Mouse (Mus musculus) CH12.LX (cell line): ENCODE results near the gene Gdpd5. TPM values are rescaled to one million over a fixed set of nuclear protein-coding genes. Genes with fewer than 3 reads are reported as not detected.

Experiments
- DNase-seq: peaks from one replicate; pipeline ENCODE4 v3.0.0-alpha.2; 2013; ENCODE audit errors: extremely low read depth
- H3K27ac ChIP-seq: 2 replicates; pipeline ENCODE4 v1.5.1; 2012; ENCODE audit warnings: low read depth, mild to moderate bottlenecking, control low read depth, moderate library complexity; ENCODE audit not compliant: insufficient read depth
- H3K27me3 ChIP-seq: replicated peaks from 2 replicates; pipeline ENCODE3; 2012; ENCODE audit warnings: inconsistent platforms
- H3K36me3 ChIP-seq, 2 experiments: replicated peaks in 1 of 2; 2 replicates each; pipeline versions ENCODE3 to v1.6.1; 2012; ENCODE audit warnings: inconsistent platforms in 1 of 2, low read length in 1 of 2, mild to moderate bottlenecking in 1 of 2, mixed read lengths in 1 of 2, moderate library complexity in 1 of 2; ENCODE audit not compliant: control insufficient read depth in 1 of 2, insufficient read depth in 1 of 2
- H3K4me1 ChIP-seq, 2 experiments: 2 replicates each; pipeline ENCODE4 v1.6.1; 2012; ENCODE audit warnings: inconsistent platforms in 1 of 2, moderate library complexity in 1 of 2; ENCODE audit not compliant: insufficient read depth in 2 of 2, control insufficient read depth in 1 of 2
- H3K4me2 ChIP-seq: 2 replicates; pipeline ENCODE4 v1.6.1; 2012; ENCODE audit warnings: low read depth, mild to moderate bottlenecking, control low read depth; ENCODE audit not compliant: poor library complexity, insufficient read depth, severe bottlenecking
- H3K4me3 ChIP-seq, 3 experiments: fragments of 150-350 bp in 1 of 3; sonication (generic) in 1 of 3; replicated peaks in 1 of 3; 2 replicates each; pipeline versions ENCODE3 to v1.5.1; 2011 to 2012; ENCODE audit warnings: low read depth in 2 of 3, low read length in 2 of 3, mild to moderate bottlenecking in 2 of 3, moderate library complexity in 2 of 3, control low read depth in 1 of 3, improper control_type of control experiment in 1 of 3, inconsistent platforms in 1 of 3, mixed read lengths in 1 of 3; ENCODE audit not compliant: poor library complexity in 1 of 3
- H3K79me2 ChIP-seq: replicated peaks from 2 replicates; pipeline ENCODE4 v1.6.1; 2012; ENCODE audit warnings: mild to moderate bottlenecking, moderate library complexity; ENCODE audit not compliant: control insufficient read depth, poor library complexity, insufficient read depth, severe bottlenecking; ENCODE audit errors: extremely low read depth
- H3K9ac ChIP-seq: 2 replicates; pipeline ENCODE4 v1.6.1; 2012; ENCODE audit warnings: low read depth, mild to moderate bottlenecking, control low read depth, moderate library complexity; ENCODE audit not compliant: insufficient read depth
- H3K9me3 ChIP-seq: replicated peaks from 2 replicates; pipeline ENCODE3; 2012; ENCODE audit warnings: low read length, inconsistent platforms, mixed read lengths
- BHLHE40 ChIP-seq: IDR thresholded peaks from 2 replicates; pipeline ENCODE4 v1.6.1; 2011; ENCODE audit warnings: mild to moderate bottlenecking, low read depth, low read length, improper control_type of control experiment
- CHD1 ChIP-seq: IDR thresholded peaks from 2 replicates; pipeline ENCODE4 v1.6.1; 2012; ENCODE audit warnings: low read depth, low read length, improper control_type of control experiment, inconsistent platforms
- CTCF ChIP-seq, 2 experiments: IDR thresholded peaks in 1 of 2; conservative IDR thresholded peaks in 1 of 2; 2 replicates each; pipeline ENCODE4 v1.5.1; 2011 to 2012; ENCODE audit warnings: low read depth in 2 of 2, low read length in 2 of 2, improper control_type of control experiment in 1 of 2, inconsistent platforms in 1 of 2, mild to moderate bottlenecking in 1 of 2, moderate library complexity in 1 of 2
- ELF1 ChIP-seq: IDR thresholded peaks from 2 replicates; pipeline ENCODE4 v1.6.1; 2014; ENCODE audit warnings: low read depth, mild to moderate bottlenecking, inconsistent platforms, low read length, improper control_type of control experiment
- ETS1 ChIP-seq: conservative IDR thresholded peaks from 2 replicates; pipeline ENCODE4 v1.6.1; 2012; ENCODE audit warnings: low read depth, mild to moderate bottlenecking, inconsistent platforms, low read length, improper control_type of control experiment, moderate library complexity
- GABPA ChIP-seq: IDR thresholded peaks from 2 replicates; pipeline ENCODE4 v1.6.1; 2012; ENCODE audit warnings: low read depth, low read length, improper control_type of control experiment, inconsistent platforms; ENCODE audit not compliant: insufficient replicate concordance
- HCFC1 ChIP-seq: IDR thresholded peaks from 2 replicates; pipeline ENCODE4 v1.6.1; 2012; ENCODE audit warnings: low read depth, mild to moderate bottlenecking, inconsistent platforms, low read length, improper control_type of control experiment
- IRF4 ChIP-seq: IDR thresholded peaks from 2 replicates; pipeline ENCODE4 v1.6.1; 2014; ENCODE audit warnings: low read depth, mild to moderate bottlenecking, inconsistent platforms, low read length, improper control_type of control experiment
- KAT2A ChIP-seq: IDR thresholded peaks from 2 replicates; pipeline ENCODE4 v1.6.1; 2012; ENCODE audit warnings: low read length, improper control_type of control experiment, inconsistent platforms; ENCODE audit not compliant: insufficient replicate concordance
- MAFK ChIP-seq: IDR thresholded peaks from 2 replicates; pipeline ENCODE4 v1.6.1; 2011; ENCODE audit warnings: low read length, improper control_type of control experiment; ENCODE audit not compliant: insufficient replicate concordance
- MAX ChIP-seq: IDR thresholded peaks from 2 replicates; pipeline ENCODE4 v1.6.1; 2011; ENCODE audit warnings: low read length, improper control_type of control experiment
- MAZ ChIP-seq: IDR thresholded peaks from 2 replicates; pipeline ENCODE4 v1.6.1; 2012; ENCODE audit warnings: low read depth, mild to moderate bottlenecking, inconsistent platforms, low read length, improper control_type of control experiment, moderate library complexity
- MYC ChIP-seq: IDR thresholded peaks from 2 replicates; pipeline ENCODE4 v1.6.1; 2011; ENCODE audit warnings: low read depth, mild to moderate bottlenecking, improper control_type of control experiment, low read length
- NRF1 ChIP-seq: IDR thresholded peaks from 2 replicates; pipeline ENCODE4 v1.6.1; 2014; ENCODE audit warnings: low read depth, mild to moderate bottlenecking, inconsistent platforms, low read length, improper control_type of control experiment, moderate library complexity
- PAX5 ChIP-seq: IDR thresholded peaks from 2 replicates; pipeline ENCODE4 v1.6.1; 2012; ENCODE audit warnings: low read length, inconsistent platforms, mixed read lengths
- POLR2AphosphoS2 ChIP-seq: IDR thresholded peaks from 2 replicates; pipeline ENCODE4 v1.6.1; 2011; ENCODE audit warnings: low read depth, low read length, improper control_type of control experiment
- RAD21 ChIP-seq: IDR thresholded peaks from 2 replicates; pipeline ENCODE4 v1.6.1; 2011; ENCODE audit warnings: low read depth, mild to moderate bottlenecking, low read length, improper control_type of control experiment, moderate library complexity
- RCOR1 ChIP-seq: conservative IDR thresholded peaks from 2 replicates; pipeline ENCODE4 v1.6.1; 2012; ENCODE audit warnings: low read depth, mild to moderate bottlenecking, inconsistent platforms, low read length, improper control_type of control experiment
- SIN3A ChIP-seq: IDR thresholded peaks from 2 replicates; pipeline ENCODE4 v1.6.1; 2012; ENCODE audit warnings: low read length, improper control_type of control experiment, inconsistent platforms
- TBP ChIP-seq: conservative IDR thresholded peaks from 2 replicates; pipeline ENCODE4 v1.6.1; 2011; ENCODE audit warnings: low read depth, low read length, improper control_type of control experiment
- UBTF ChIP-seq: IDR thresholded peaks from 2 replicates; pipeline ENCODE4 v1.6.1; 2012; ENCODE audit warnings: low read depth, mild to moderate bottlenecking, inconsistent platforms, low read length, improper control_type of control experiment, moderate library complexity
- USF2 ChIP-seq: conservative IDR thresholded peaks from 2 replicates; pipeline ENCODE4 v1.6.1; 2011; ENCODE audit warnings: low read depth, low read length, improper control_type of control experiment
- ZKSCAN1 ChIP-seq: IDR thresholded peaks from 2 replicates; pipeline ENCODE4 v1.6.1; 2012; ENCODE audit warnings: low read depth, inconsistent platforms, low read length, improper control_type of control experiment, borderline replicate concordance
- ZMIZ1 ChIP-seq: IDR thresholded peaks from 2 replicates; pipeline ENCODE4 v1.6.1; 2012; ENCODE audit warnings: low read depth, mild to moderate bottlenecking, inconsistent platforms, low read length, improper control_type of control experiment
- ZNF384 ChIP-seq: IDR thresholded peaks from 2 replicates; pipeline ENCODE4 v1.6.1; 2012; ENCODE audit warnings: low read depth, low read length, improper control_type of control experiment, inconsistent platforms
- dilution Hi-C: fragments of 300-500 bp; cut with MboI; formaldehyde crosslinking; loops from 2 replicates; pipeline ENCODE4 v1.14.3; 2020; ENCODE audit warnings: low sequenced_read_pairs; ENCODE audit not compliant: extremely low pct_unique_long_range_greater_than_20kb, extremely low pct_ligation_motif_present
- in situ Hi-C: fragments of 300-500 bp; cut with MboI; formaldehyde crosslinking; loops from 3 replicates; pipeline ENCODE4 v1.14.3; 2019; ENCODE audit warnings: low sequenced_read_pairs, low pct_ligation_motif_present, low pct_unique_long_range_greater_than_20kb, mixed read lengths
- polyA plus RNA-seq: library from polyadenylated mRNA; unstranded; fragments of >175 nt; gene quantifications from 2 replicates; pipeline ENCODE4 v1.2.1, GENCODE M21; 2012; ENCODE audit warnings: low read depth; ENCODE audit not compliant: insufficient read length
- total RNA-seq, 2 experiments: library from RNA; depleted of rRNA; stranded (reverse); fragments of 300-350 nt in 1 of 2; fragments of >200 nt in 1 of 2; gene quantifications; 2 replicates each; pipeline ENCODE4 v1.2.3; 2012 to 2014

The Gdpd5 gene
- total and polyA plus RNA-seq, 3 experiments, result 2.4 to 9.1 (median 9.0) TPM

- Histone ChIP-seq H3K4me2 (no peak overlapping the region), H3K27ac (no peak overlapping the region), H3K9me3 (no peaks in the 10 kb centered on the region), H3K36me3 (peaks cover 0 to 63% of the 10 kb centered on the region in 2 experiments), H3K4me1 (peaks cover 4 to 26% of the 10 kb centered on the region in 2 experiments; a peak in 2 of 4 replicates)
- in situ Hi-C loops, result loop anchor here (5.0 kb wide), 1 partner anchor 76 kb away; no protein-coding TSS in a partner anchor
- TF ChIP-seq GABPA, result no peak
- TF ChIP-seq ZNF384, result no peak
- TF ChIP-seq POLR2AphosphoS2, result no peak
- TF ChIP-seq ZKSCAN1, result no peak
- no peak for TF ChIP-seq IRF4
- no peak for TF ChIP-seq PAX5
- no peak for TF ChIP-seq MAFK
- TF ChIP-seq NRF1, result no peak
- TF ChIP-seq MAX, result no peak
- TF ChIP-seq ELF1, result no peak
- TF ChIP-seq HCFC1, result no peak
- TF ChIP-seq SIN3A, result no peak
- no peak for TF ChIP-seq RCOR1
- TF ChIP-seq, all 38 proteins: peak for 0
- Histone ChIP-seq H3K9ac (no peak overlapping the region), H3K79me2 (no peaks in the 10 kb centered on the region), H3K4me3 (no peak overlapping the region), H3K27me3 (no peaks in the 10 kb centered on the region)
- dilution Hi-C loops, result no loop called here
- DNase-seq, result no peak
These were observed 71.6 kb downstream of the Gdpd5 start for GRCm38 (mm10) chr7:99452859-99453258.

DNA sequence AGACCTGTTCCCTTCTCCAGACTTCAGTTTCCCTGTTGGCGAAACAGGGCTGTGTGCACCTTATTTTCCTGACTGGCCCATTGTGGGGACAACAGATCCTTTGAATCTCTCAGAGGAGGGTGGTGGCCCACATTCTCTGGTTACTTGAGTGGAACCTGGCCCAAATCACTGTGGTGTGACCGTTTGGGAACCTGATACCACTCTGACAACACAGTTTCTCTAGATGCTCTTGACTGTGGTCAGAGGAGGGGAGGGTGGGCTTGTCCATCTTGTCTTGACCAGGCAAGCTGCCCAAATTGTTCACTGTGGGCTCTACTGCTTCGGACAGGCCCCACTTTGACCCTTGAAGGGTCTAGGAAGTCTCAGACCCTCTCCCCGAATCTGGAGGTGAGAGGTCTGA, 72.8 kb downstream of the Gdpd5 start:
- Histone ChIP-seq H3K4me1 (peaks cover under 1 to 16% of the 10 kb centered on the region in 2 experiments; a peak in 2 of 4 replicates), H3K27me3 (no peaks in the 10 kb centered on the region), H3K27ac (no peak overlapping the region), H3K36me3 (peaks cover 0 to 67% of the 10 kb centered on the region in 2 experiments), H3K9ac (no peak overlapping the region), H3K4me3 (no peak overlapping the region), H3K9me3 (no peaks in the 10 kb centered on the region), H3K4me2 (no peak overlapping the region), H3K79me2 (no peaks in the 10 kb centered on the region)
- DNase-seq, result no peak
- TF ChIP-seq UBTF (no peak), KAT2A (no peak), BHLHE40 (no peak), GABPA (no peak), ELF1 (no peak), RAD21 (no peak), ZMIZ1 (no peak), CTCF (conservative IDR thresholded peaks at IDR 0.05 in 1 of 2, IDR thresholded peaks at IDR 0.05 in 1 of 2; ENCODE audit: low read depth in 2 of 2, low read length in 2 of 2) (no peak), POLR2AphosphoS2 (no peak), MAX (no peak), SIN3A (no peak), MAZ (no peak), ETS1 (no peak), HCFC1 (no peak), MYC (no peak), ZKSCAN1 (no peak), USF2 (no peak), CHD1 (no peak), TBP (no peak)
- in situ Hi-C loops, result loop anchor here (5.0 kb wide), 1 partner anchor 77 kb away; no protein-coding TSS in a partner anchor
- dilution Hi-C loops, result no loop called here
